Mouse (Mus musculus): ENCODE measurements around the gene Galnt14.

DNA sequence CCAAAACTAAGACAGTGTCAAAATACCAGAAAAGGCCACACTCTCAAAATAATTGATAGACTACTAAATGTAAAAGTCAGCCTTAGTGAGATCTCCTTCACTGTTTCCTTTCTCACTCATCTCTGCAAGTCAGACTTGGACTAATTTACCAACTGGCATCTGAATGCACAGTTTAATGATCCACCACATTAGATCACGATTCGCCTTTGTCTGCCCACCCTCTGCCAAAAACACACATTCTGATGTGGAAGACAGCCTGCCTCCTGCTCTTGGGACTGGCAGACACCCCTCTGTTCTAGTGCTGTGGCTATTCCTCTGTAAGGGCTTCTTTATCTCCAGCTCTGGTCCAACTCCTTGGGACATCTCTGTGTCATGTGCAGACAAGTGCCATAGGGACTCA is 153.8 kb downstream of the Galnt14 start:
- TF ChIP-seq CTCF (IDR thresholded peaks at IDR 0.05; ENCODE audit: low read depth, low read length) (no peak), POLR2A (IDR thresholded peaks at IDR 0.05; ENCODE audit: borderline replicate concordance, low read depth, low read length) (no peak)
